Mouse (Mus musculus) cerebellum, adult 2 months (tissue): Measurements from ENCODE around the gene Mgmt. TPM values are rescaled to one million over a fixed set of nuclear protein-coding genes. Genes with fewer than 3 reads are reported as not detected.

Source experiments
- DNase-seq, 2 experiments: peaks; one replicate each; pipeline ENCODE4 v3.0.0; 2021
- H3K27ac ChIP-seq: fragments of 200-500 bp; 2 replicates; pipeline ENCODE4 v1.5.1; 2012; ENCODE audit warnings: low read length, control low read depth, inconsistent platforms; ENCODE audit not compliant: insufficient read depth
- H3K27me3 ChIP-seq: fragments of 200-500 bp; 2 replicates; pipeline ENCODE4 v1.6.1; 2012; ENCODE audit warnings: inconsistent platforms, mild to moderate bottlenecking, low read length, moderate library complexity; ENCODE audit not compliant: control insufficient read depth, insufficient read depth
- H3K4me1 ChIP-seq: fragments of 200-500 bp; 2 replicates; pipeline ENCODE4 v1.6.1; 2011; ENCODE audit warnings: low read length; ENCODE audit not compliant: control insufficient read depth, insufficient read depth
- H3K4me3 ChIP-seq: fragments of 200-500 bp; replicated peaks from 2 replicates; pipeline ENCODE3; 2011; ENCODE audit warnings: mild to moderate bottlenecking, low read depth, low read length, control low read depth; ENCODE audit not compliant: insufficient read depth
- CTCF ChIP-seq: fragments of 200-500 bp; IDR thresholded peaks from 2 replicates; pipeline ENCODE4 v1.5.1; 2011; ENCODE audit warnings: low read depth, mild to moderate bottlenecking, control low read depth, low read length, moderate library complexity, borderline replicate concordance; ENCODE audit not compliant: insufficient read depth
- POLR2A ChIP-seq: fragments of 200-500 bp; IDR thresholded peaks from 2 replicates; pipeline ENCODE4 v1.6.1; 2011; ENCODE audit warnings: low read length, control low read depth, borderline replicate concordance; ENCODE audit not compliant: insufficient read depth
- WGBS: fragments of 180-500 bp; shearing (Covaris S2); methylation state at CpG from one replicate; pipeline ENCODE4 v1.1.7; 2018; 5-methylcytosine and 5-hydroxymethylcytosine counted together
- polyA plus RNA-seq: library from polyadenylated mRNA; depleted of rRNA; stranded (reverse); fragments of >200 nt; gene quantifications from 2 replicates; pipeline ENCODE4 v1.2.3, GENCODE M21; 2012

The Mgmt gene
- polyA plus RNA-seq, 1 experiment = 0.92 TPM

DNA sequence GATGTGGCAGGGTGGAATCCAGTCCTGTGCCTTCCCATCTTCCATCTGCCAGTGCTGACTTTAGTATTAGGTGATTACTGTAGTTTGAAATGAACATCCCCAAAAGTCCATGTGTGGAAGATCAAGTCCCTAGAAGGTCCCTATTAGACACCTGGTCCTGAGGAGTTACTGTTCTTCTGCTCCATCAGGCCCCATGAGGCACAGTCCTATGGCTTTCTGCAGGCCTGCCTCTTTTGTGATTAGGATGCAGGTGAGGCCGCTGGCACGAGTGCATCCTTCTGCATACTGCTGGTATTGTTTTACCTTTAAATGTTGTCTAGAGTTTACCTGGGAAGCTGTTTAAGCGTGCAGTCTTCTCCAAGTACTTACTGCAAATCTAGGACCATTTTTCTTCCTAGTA lies 21.6 kb downstream of the Mgmt start:
- WGBS = 83% methylated on average over 3 of the region's 3 CpGs
- Histone ChIP-seq H3K27ac (no peak overlapping the region), H3K27me3 (no peaks in the 10 kb centered on the region), H3K4me1 (no peaks in the 10 kb centered on the region), H3K4me3 (no peak overlapping the region)
- DNase-seq = no peak
- TF ChIP-seq POLR2A = no peak
- TF ChIP-seq CTCF = no peak

DNA sequence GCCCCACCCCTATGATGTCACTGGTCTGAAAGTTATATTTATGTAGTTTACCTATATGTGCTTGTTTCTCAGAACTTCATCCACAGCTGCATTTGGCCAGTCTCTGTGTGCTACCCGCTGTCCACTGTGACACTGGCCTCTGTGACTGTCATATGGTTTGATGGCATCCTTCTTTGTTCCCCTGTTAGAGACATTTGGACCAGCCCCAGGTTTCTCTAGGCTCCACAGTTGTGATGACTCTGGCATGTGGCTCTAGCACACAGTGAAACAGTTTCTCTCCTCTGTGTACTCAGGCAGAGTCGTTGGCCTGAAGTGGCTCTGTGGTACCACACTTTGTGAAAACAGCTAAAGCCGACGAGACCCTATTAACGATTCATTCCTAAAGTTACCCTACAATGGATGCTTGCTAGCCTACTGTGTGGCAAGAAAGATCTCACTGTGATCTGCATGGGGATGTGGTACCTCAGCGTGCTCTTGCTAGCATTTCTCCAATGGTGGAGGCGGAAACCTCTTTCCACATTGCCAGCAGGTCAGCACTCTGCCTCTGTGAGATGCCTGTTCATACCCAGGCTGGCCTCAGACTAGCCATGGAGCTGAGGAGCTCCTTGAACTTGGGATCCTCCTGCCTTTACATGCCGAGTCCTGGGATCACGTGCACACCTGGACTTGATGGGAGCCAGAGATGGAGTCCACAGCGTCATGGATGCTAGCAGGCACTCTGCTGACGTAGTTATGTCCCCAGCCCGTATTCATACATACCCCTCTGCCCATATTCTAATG lies 26.8 kb downstream of the Mgmt start:
- Histone ChIP-seq H3K4me1 (no peaks in the 10 kb centered on the region), H3K27me3 (no peaks in the 10 kb centered on the region), H3K27ac (no peak overlapping the region), H3K4me3 (no peak overlapping the region)
- DNase-seq = no peak
- no peak for TF ChIP-seq CTCF
- TF ChIP-seq POLR2A = no peak
- 80% methylated on average over 12 of the region's 12 CpGs for WGBS

DNA sequence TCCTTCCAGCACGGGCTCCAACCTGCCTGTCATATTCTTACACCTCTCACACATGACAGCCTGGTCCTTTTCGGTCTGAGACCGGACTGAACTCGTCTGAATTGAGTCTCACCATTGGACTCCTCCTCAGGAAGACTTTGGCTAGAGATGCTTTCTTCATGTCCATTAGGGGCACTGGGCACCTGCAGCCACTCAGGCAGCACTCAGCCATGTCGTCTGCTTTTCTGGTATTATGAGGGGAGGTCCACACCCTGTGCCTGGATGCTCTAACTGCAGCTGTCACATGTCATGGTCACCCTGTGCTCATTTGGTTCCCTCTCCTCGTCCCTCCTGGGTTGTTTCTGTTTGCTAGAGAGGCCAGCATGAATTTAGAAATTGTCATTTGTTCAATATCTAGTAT lies 27.8 kb downstream of the Mgmt start:
- TF ChIP-seq CTCF (no peak), POLR2A (no peak)
- Histone ChIP-seq H3K27ac (no peak overlapping the region), H3K4me3 (no peak overlapping the region), H3K4me1 (no peaks in the 10 kb centered on the region), H3K27me3 (no peaks in the 10 kb centered on the region)
- DNase-seq = no peak
- WGBS = 81% methylated on average over 6 of the region's 6 CpGs

DNA sequence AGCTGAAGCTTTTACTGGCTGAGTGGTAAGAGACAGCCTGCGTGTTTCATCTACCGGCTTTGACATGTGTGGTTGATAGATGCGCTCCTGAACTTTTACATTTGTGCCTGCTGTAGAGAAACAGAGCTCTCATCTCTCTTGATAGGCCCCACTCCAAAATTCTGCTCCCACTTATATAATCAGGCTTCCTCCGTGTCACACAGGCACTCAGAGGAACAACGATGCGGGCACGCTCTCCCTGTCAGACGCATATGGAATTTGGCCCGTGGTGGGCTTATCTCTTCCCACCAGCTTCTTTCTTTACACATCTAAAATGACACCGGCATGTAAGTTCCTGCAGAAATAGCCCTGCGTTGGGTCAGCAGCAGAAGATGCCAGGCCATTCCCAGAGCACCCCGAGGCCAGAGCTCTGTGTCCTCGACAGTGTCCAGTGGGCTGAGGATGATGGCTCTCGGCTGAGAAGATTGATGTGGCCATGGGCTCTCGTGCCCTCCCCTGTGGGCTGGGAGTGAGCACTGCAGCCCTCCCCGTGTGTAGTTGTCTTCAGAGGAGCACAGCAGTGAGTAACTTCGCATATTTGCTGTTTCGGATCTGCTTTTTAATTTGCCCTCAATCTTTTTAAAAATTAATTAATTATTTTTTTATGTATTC lies 30.3 kb downstream of the Mgmt start:
- no peak overlapping the region for H3K27ac ChIP-seq
- no peak overlapping the region for H3K4me3 ChIP-seq
- DNase-seq = no peak
- no peaks in the 10 kb centered on the region for H3K27me3 ChIP-seq
- no peak for TF ChIP-seq POLR2A
- TF ChIP-seq CTCF = no peak
- 80% methylated on average over 18 of the region's 18 CpGs for whole genome bisulfite sequencing
- no peaks in the 10 kb centered on the region for H3K4me1 ChIP-seq

DNA sequence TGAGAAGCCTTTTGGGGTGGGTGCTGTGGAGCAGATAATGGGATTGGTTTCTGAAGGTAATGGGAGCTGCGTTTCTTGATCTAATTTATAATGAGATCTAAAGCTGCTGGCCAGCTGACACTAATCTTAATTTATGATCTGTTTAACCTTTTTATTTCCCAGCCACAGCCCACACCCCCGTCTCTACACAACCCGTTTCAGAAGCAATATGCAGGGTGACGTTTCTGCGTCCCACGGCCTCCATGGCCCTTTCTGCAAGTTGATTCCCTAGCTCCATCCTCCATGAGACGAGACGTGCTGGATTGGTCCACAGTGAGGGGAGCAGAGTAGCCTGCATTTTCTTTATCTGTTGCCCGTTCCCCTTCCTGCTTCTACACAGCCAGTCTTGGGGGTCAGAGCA lies 31.8 kb downstream of the Mgmt start:
- no peak for DNase-seq
- H3K4me1 ChIP-seq = no peaks in the 10 kb centered on the region
- TF ChIP-seq CTCF = no peak
- H3K27ac ChIP-seq = no peak overlapping the region
- no peak overlapping the region for H3K4me3 ChIP-seq
- H3K27me3 ChIP-seq = no peaks in the 10 kb centered on the region
- WGBS = 83% methylated on average over 9 of the region's 9 CpGs

DNA sequence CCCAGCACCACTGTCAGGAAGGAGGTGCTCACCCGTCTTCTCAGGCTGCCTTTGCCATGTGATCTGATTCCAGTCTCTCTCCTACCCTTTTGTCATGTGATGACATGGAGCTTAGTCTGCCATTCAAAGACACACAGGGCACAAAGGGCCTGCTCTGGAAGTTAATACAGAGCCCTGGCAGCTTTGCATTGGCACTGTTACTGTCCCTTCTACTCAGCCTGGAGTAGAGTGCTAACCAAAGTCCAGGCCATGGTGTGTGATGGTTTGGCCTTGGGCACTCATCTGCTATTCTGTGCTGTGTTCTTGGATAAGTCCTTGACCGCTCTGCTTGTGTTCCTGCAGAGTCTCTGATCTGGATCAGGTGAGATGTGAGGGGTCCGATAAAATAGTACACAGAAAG lies 36.0 kb downstream of the Mgmt start:
- Histone ChIP-seq H3K4me3 (no peak overlapping the region), H3K27ac (no peak overlapping the region), H3K27me3 (no peaks in the 10 kb centered on the region), H3K4me1 (no peaks in the 10 kb centered on the region)
- no peak for DNase-seq
- TF ChIP-seq POLR2A (no peak), CTCF (no peak)
- WGBS = 86% methylated on average over 3 of the region's 3 CpGs

DNA sequence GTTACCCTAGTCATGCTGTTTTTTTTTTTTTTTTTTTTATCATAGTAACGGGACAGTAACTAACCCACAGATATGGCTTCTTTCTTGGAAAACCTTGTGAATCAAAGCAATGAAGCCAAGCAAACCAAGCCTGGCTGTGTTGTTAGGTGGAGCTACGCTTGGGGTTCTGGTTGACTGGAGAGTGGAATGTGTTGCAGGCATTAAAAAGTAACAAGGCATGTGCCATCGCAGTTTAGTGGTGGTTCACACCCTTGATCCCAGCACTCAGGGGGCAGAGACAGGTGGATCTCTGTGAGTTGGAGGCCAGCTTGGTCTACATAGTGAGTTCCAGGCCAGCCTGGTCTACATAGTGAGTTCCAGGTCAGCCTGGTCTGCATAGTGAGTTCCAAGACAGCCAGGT lies 39.0 kb downstream of the Mgmt start:
- 90% methylated on average over 3 of the region's 3 CpGs for WGBS
- no peak overlapping the region for H3K27ac ChIP-seq
- no peaks in the 10 kb centered on the region for H3K27me3 ChIP-seq
- no peak for DNase-seq
- no peak overlapping the region for H3K4me3 ChIP-seq
- no peak for TF ChIP-seq POLR2A
- no peak for TF ChIP-seq CTCF
- H3K4me1 ChIP-seq = no peaks in the 10 kb centered on the region

DNA sequence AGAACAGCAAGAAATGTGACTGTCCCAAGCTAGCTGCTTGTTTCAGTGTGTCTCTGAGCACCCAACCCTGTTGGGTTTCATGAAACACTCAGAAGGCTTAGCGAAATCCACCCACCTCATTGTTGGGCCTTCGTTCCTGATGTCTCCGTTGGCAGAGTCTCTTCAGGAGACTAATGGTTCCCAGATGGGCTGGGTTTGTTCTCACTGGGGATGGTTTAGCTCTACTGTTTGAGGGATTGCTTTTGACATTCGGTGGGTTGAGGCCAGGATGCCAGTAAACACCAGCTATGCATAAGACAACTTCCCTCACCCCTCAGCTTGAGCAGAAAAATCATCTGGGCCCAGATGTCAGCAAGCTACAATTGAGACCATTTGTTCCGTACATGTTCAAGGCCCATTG lies 39.9 kb downstream of the Mgmt start:
- no peak overlapping the region for H3K27ac ChIP-seq
- no peaks in the 10 kb centered on the region for H3K4me1 ChIP-seq
- TF ChIP-seq CTCF = no peak
- TF ChIP-seq POLR2A = no peak
- WGBS = 58% methylated on average over 5 of the region's 5 CpGs
- no peaks in the 10 kb centered on the region for H3K27me3 ChIP-seq
- DNase-seq = no peak
- H3K4me3 ChIP-seq = no peak overlapping the region
